Mouse (Mus musculus) intestine, embryonic 15.5 days (tissue): ENCODE measurements around the gene Gm17026. TPM values are rescaled to one million over a fixed set of nuclear protein-coding genes. Genes with fewer than 3 reads are reported as not detected.
"Not testable (repeated sequence)": the region's sequence is repeated elsewhere in the genome, so short reads cannot be mapped to it uniquely, and the experiment has no call there.

Experiments
- ATAC-seq: fragments of 200-750 bp; cut with Nextera tagmentation; 2 replicates; pipeline ENCODE4 v1.8.0; 2017; ENCODE audit warnings: moderate TSS enrichment, moderate library complexity
- H3K27ac ChIP-seq: fragments of 300-500 bp; sonication (generic); 2 replicates; pipeline ENCODE4 v1.5.1; 2015; ENCODE audit warnings: mild to moderate bottlenecking, inconsistent platforms
- H3K27me3 ChIP-seq: fragments of 300-500 bp; sonication (generic); replicated peaks from 2 replicates; pipeline ENCODE4 v1.6.1; 2015; ENCODE audit warnings: inconsistent platforms
- H3K36me3 ChIP-seq: fragments of 300-500 bp; sonication (generic); 2 replicates; pipeline ENCODE4 v1.6.1; 2015; ENCODE audit warnings: inconsistent platforms
- H3K4me1 ChIP-seq: fragments of 300-500 bp; sonication (generic); replicated peaks from 2 replicates; pipeline ENCODE4 v1.6.1; 2015; ENCODE audit warnings: inconsistent platforms
- H3K4me2 ChIP-seq: fragments of 300-500 bp; sonication (generic); replicated peaks from 2 replicates; pipeline ENCODE4 v1.6.1; 2015; ENCODE audit warnings: mild to moderate bottlenecking, inconsistent platforms
- H3K4me3 ChIP-seq: fragments of 300-500 bp; sonication (generic); replicated peaks from 2 replicates; pipeline ENCODE4 v1.5.1; 2015; ENCODE audit warnings: inconsistent platforms
- H3K9ac ChIP-seq: fragments of 300-500 bp; sonication (generic); 2 replicates; pipeline ENCODE4 v1.6.1; 2015; ENCODE audit warnings: inconsistent platforms
- H3K9me3 ChIP-seq: fragments of 300-500 bp; sonication (generic); 2 replicates; pipeline ENCODE4 v1.6.1; 2016; ENCODE audit warnings: inconsistent platforms
- WGBS: fragments of 180-500 bp; shearing (Covaris S2); methylation state at CpG from one replicate; pipeline ENCODE4 v1.1.7; 2015; 5-methylcytosine and 5-hydroxymethylcytosine counted together
- polyA plus RNA-seq: library from polyadenylated mRNA; unstranded; fragments of >200 nt; fragmentation: Nextera tagmentation; extraction: Ambion mirVana; gene quantifications from 2 replicates; pipeline ENCODE4 v1.2.1, GENCODE M21; 2015

The Gm17026 gene
- not detected in 2 replicates for polyA plus RNA-seq

DNA sequence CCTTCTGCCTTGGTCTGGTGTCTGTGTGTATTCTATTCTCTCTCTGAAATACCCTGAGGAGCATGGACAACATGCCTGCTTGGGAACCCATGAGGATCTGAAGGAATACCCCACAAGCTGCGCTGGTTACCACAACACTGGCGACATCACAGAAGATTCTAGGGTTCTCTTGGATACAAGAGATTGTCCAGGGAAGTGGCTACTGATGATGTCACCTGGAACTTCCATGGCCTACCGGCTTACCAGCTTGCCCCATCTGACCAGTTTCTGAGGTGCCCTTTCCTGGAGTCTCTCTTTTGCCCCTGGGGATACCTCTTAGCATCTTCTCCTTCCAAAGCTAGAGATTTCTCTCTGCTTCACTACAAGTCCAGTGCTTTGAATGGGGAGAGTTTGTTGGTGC is at the start of gene Gm17026:
Gene Gm17026 (minus strand): TSS at position 101 of the 400 bp plus-strand sequence.
- not testable (repeated sequence) for H3K9me3 ChIP-seq, H3K9ac ChIP-seq, H3K4me2 ChIP-seq, ATAC-seq, H3K4me3 ChIP-seq, H3K4me1 ChIP-seq, H3K27ac ChIP-seq, H3K36me3 ChIP-seq, H3K27me3 ChIP-seq
- 88% methylated on average over 1 of the region's 3 CpGs for WGBS

DNA sequence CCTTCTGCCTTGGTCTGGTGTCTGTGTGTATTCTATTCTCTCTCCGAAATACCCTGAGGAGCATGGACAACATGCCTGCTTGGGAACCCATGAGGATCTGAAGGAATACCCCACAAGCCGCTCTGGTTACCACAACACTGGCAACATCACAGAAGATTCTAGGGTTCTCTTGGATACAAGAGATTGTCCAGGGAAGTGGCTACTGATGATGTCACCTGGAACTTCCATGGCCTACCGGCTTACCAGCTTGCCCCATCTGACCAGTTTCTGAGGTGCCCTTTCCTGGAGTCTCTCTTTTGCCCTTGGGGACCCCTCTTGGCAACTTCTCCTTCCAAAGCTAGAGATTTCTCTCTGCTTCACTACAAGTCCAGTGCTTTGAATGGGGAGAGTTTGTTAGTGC is 37.4 kb upstream of the Gm17026 start, which contains the start of gene Gm9611:
Gene Gm9611 (minus strand): TSS at position 101 of the 400 bp plus-strand sequence.
- not testable (repeated sequence) for H3K4me1 ChIP-seq, H3K4me3 ChIP-seq, H3K9me3 ChIP-seq, H3K36me3 ChIP-seq, H3K27me3 ChIP-seq, ATAC-seq, H3K9ac ChIP-seq, H3K27ac ChIP-seq, H3K4me2 ChIP-seq
- 78% methylated on average over 1 of the region's 3 CpGs for WGBS

DNA sequence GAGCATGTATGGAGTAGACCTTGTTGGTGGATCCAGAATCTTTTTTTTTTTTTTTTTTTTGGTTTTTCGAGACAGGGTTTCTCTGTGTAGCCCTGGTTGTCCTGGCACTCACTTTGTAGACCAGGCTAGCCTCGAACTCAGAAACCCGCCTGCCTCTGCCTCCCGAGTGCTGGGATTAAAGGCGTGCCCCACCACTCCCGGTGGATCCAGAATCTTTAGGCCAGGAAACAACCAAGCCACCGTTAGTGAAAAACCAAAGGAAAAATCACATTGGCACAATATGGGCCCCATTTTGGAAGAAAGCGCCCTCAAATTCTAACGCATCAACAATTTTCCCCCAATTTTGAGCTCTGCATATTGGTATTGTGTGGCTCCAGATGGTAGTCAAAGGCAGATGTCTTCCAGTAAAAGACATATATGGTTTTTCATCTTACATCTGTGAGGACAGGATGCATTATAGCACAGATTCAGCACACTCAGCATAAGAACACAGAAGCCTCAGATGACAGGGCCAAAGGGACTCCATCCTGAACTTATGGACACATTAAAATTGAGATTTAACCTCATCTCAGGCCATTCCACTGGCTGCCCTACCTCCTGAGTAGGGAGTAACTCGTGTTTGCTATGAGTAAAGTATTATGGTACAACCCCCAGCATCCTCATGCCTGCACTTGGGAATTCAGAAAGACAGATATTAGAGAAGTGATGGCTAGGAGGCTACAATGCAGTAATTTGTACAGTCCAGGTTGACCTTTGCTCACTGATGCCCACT is 42.9 kb downstream of the Gm17026 start:
- not testable (repeated sequence) for ATAC-seq, H3K27me3 ChIP-seq, H3K4me2 ChIP-seq, H3K9ac ChIP-seq, H3K4me3 ChIP-seq, H3K4me1 ChIP-seq, H3K27ac ChIP-seq, H3K9me3 ChIP-seq, H3K36me3 ChIP-seq
- WGBS, result 82% methylated on average over 8 of the region's 10 CpGs

Other genes starting within 250 kb of the Gm17026 start
- gene Gm7951, start 142.7 kb downstream of the Gm17026 start, polyA plus RNA-seq, result not detected in 2 replicates
- gene Gm17027, start 97.4 kb downstream of the Gm17026 start, polyA plus RNA-seq, result not detected in 2 replicates
- not detected in 2 replicates for gene Gm3573, start 69.3 kb downstream of the Gm17026 start, polyA plus RNA-seq
- not detected in 2 replicates for gene Gm9611, start 37.3 kb upstream of the Gm17026 start, polyA plus RNA-seq
- not detected in 2 replicates for gene Gm7995, start 50.2 kb upstream of the Gm17026 start, polyA plus RNA-seq
- not detected in 2 replicates for gene Gm8005, start 179.6 kb upstream of the Gm17026 start, polyA plus RNA-seq
- gene Gm8011, start 203.8 kb upstream of the Gm17026 start, polyA plus RNA-seq, result not detected in 2 replicates
- gene Gm8020, start 242.3 kb upstream of the Gm17026 start, polyA plus RNA-seq, result not detected in 2 replicates